Mouse (Mus musculus) cerebellum, adult 2 months (tissue): ENCODE data around the gene Ddx5.
A peak's percentile ranks its signal among the peaks of the same experiment; 100 is the strongest.

ENCODE experiments used
- CTCF ChIP-seq: fragments of 200-500 bp; IDR thresholded peaks from 2 replicates; pipeline ENCODE4 v1.5.1; 2011; ENCODE audit warnings: low read depth, mild to moderate bottlenecking, control low read depth, low read length, moderate library complexity, borderline replicate concordance; ENCODE audit not compliant: insufficient read depth
- POLR2A ChIP-seq: fragments of 200-500 bp; IDR thresholded peaks from 2 replicates; pipeline ENCODE4 v1.6.1; 2011; ENCODE audit warnings: low read length, control low read depth, borderline replicate concordance; ENCODE audit not compliant: insufficient read depth

DNA sequence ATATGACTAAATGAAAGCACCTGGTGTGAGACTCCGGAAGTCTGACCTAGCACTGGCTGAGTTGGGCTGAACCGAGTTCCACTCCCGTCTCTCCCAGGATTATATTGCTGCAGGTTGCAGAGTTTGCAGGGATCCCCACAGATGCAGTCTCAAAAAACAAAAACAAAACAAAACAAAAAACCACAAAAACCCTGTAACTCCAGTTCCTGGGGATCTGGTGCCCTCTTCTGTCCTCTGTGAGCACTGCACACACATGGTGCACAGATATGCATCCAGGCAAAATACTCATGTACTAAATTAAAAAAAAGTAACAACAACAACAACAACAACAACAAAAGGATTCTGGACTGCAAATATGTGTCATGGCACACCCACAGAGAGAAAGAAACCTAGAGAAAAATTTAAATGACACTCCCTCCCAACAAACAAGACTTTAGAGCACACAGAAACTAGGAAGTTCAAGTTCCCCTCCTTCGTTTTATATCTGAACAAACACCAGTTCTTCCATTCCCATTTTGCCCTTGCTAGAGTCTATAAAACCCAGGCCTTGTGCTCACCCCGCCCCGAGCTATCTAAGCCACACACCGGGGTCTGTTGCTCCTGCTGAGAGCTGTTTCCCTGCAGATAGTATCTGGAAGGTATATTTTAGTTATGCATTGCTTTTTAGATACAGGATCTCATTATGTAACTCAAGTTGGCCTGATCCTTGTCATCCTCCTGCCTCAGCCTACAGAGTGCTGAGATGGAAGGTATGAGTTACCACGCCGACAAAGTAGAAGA is 18.6 kb downstream of the Ddx5 start:
- TF ChIP-seq CTCF (peak; percentile 15; the same call in 1 of the 2 replicates), POLR2A (no peak)
